Mouse (Mus musculus) hindbrain, embryonic 16.5 days (tissue): ENCODE results near the gene Tanc1. TPM values are rescaled to one million over a fixed set of nuclear protein-coding genes. Genes with fewer than 3 reads are reported as not detected.

ENCODE experiments used
- ATAC-seq: fragments of 200-750 bp; cut with Nextera tagmentation; 2 replicates; pipeline ENCODE4 v1.8.0; 2017; ENCODE audit warnings: moderate TSS enrichment, moderate library complexity
- H3K27ac ChIP-seq: fragments of 300-500 bp; sonication (generic); 2 replicates; pipeline ENCODE4 v1.5.1; 2014; ENCODE audit warnings: low read depth, mild to moderate bottlenecking, control low read depth, low read length, moderate library complexity
- H3K27me3 ChIP-seq: fragments of 300-500 bp; sonication (generic); replicated peaks from 2 replicates; pipeline ENCODE4 v1.6.1; 2014; ENCODE audit warnings: low read length; ENCODE audit not compliant: control insufficient read depth, insufficient read depth
- H3K36me3 ChIP-seq: fragments of 300-500 bp; sonication (generic); 2 replicates; pipeline ENCODE4 v1.6.1; 2014; ENCODE audit warnings: mild to moderate bottlenecking, low read length, moderate library complexity, mixed read lengths; ENCODE audit not compliant: control insufficient read depth, insufficient read depth
- H3K4me1 ChIP-seq: fragments of 300-500 bp; sonication (generic); 2 replicates; pipeline ENCODE4 v1.6.1; 2014; ENCODE audit warnings: low read depth, low read length; ENCODE audit not compliant: control insufficient read depth, insufficient read depth
- H3K4me2 ChIP-seq: fragments of 300-500 bp; sonication (generic); 2 replicates; pipeline ENCODE4 v1.6.1; 2014; ENCODE audit warnings: mild to moderate bottlenecking, low read length, control low read depth, moderate library complexity
- H3K4me3 ChIP-seq: fragments of 300-500 bp; sonication (generic); 2 replicates; pipeline ENCODE4 v1.5.1; 2014; ENCODE audit warnings: mild to moderate bottlenecking, low read length, control low read depth, moderate library complexity
- H3K9ac ChIP-seq: fragments of 300-500 bp; sonication (generic); 2 replicates; pipeline ENCODE4 v1.6.1; 2014; ENCODE audit warnings: low read depth, mild to moderate bottlenecking, control low read depth, low read length, moderate library complexity
- H3K9me3 ChIP-seq: fragments of 300-500 bp; sonication (generic); 2 replicates; pipeline ENCODE4 v1.6.1; 2014; ENCODE audit warnings: mild to moderate bottlenecking, low read length, moderate library complexity; ENCODE audit not compliant: control insufficient read depth
- whole genome bisulfite sequencing: fragments of 180-500 bp; shearing (Covaris S2); extraction: QIAGEN DNeasy Blood & Tissue Kit; methylation state at CpG from one replicate; pipeline ENCODE4 v1.1.7; 2014; 5-methylcytosine and 5-hydroxymethylcytosine counted together
- polyA plus RNA-seq: library from polyadenylated mRNA; unstranded; fragments of >200 nt; fragmentation: Nextera tagmentation; extraction: Ambion mirVana; gene quantifications from 2 replicates; pipeline ENCODE4 v1.2.1, GENCODE M21; 2015

The Tanc1 gene
- polyA plus RNA-seq, 1 experiment from 2014 or later = 7.4 TPM

- peaks cover 9% of the 10 kb centered on the region for H3K4me1 ChIP-seq
- no peaks in the 10 kb centered on the region for H3K9me3 ChIP-seq
- H3K9ac ChIP-seq = no peak overlapping the region
- 71% methylated on average over 5 of the region's 5 CpGs for WGBS
- no peak overlapping the region for H3K4me2 ChIP-seq
- ATAC-seq = no peak
- H3K27me3 ChIP-seq = no peaks in the 10 kb centered on the region
- no peak overlapping the region for H3K4me3 ChIP-seq
- no peak overlapping the region for H3K27ac ChIP-seq
- H3K36me3 ChIP-seq = no peaks in the 10 kb centered on the region
These were observed 2.9 kb upstream of the Tanc1 start for GRCm38 (mm10) chr2:59608958-59609357.

GRCm38 (mm10) chr2:59611216-59611810 lies 529 bp upstream of the Tanc1 start:
- Histone ChIP-seq H3K36me3 (no peaks in the 10 kb centered on the region), H3K4me1 (peaks cover 9% of the 10 kb centered on the region), H3K27ac (peak overlapping the region; percentile 78), H3K9ac (peak overlapping the region; percentile 82), H3K27me3 (no peaks in the 10 kb centered on the region; the same call in 1 of the 2 replicates), H3K4me3 (peak overlapping the region; percentile 89), H3K9me3 (no peaks in the 10 kb centered on the region), H3K4me2 (peak overlapping the region; percentile 92)
- no peak for ATAC-seq
- 2% methylated on average over 14 of the region's 14 CpGs for WGBS

GRCm38 (mm10) chr2:59612733-59613473 lies 1.1 kb downstream of the Tanc1 start:
- under 1% methylated on average over 33 of the region's 33 CpGs for WGBS
- peak overlapping the region; percentile 78 for H3K27ac ChIP-seq
- H3K36me3 ChIP-seq = no peaks in the 10 kb centered on the region
- peaks cover 9% of the 10 kb centered on the region for H3K4me1 ChIP-seq
- H3K4me3 ChIP-seq = peak overlapping the region; percentile 89
- peak overlapping the region; percentile 82 for H3K9ac ChIP-seq
- no peaks in the 10 kb centered on the region for H3K9me3 ChIP-seq
- ATAC-seq = peak; percentile 24; the same call in 1 of the 2 replicates
- peak overlapping the region; percentile 92 for H3K4me2 ChIP-seq
- no peaks in the 10 kb centered on the region; the same call in 1 of the 2 replicates for H3K27me3 ChIP-seq

GRCm38 (mm10) chr2:59613474-59614019 lies 1.7 kb downstream of the Tanc1 start:
- peaks cover 9% of the 10 kb centered on the region for H3K4me1 ChIP-seq
- H3K4me3 ChIP-seq = peak overlapping the region; percentile 89
- no peaks in the 10 kb centered on the region for H3K9me3 ChIP-seq
- no peak overlapping the region for H3K27ac ChIP-seq
- WGBS = 7% methylated on average over 9 of the region's 9 CpGs
- no peaks in the 10 kb centered on the region for H3K36me3 ChIP-seq
- no peak for ATAC-seq
- peak overlapping the region; percentile 82 for H3K9ac ChIP-seq
- peak overlapping the region; percentile 92 for H3K4me2 ChIP-seq
- H3K27me3 ChIP-seq = no peaks in the 10 kb centered on the region; the same call in 1 of the 2 replicates

GRCm38 (mm10) chr2:59616890-59617289 lies 5.0 kb downstream of the Tanc1 start:
- H3K36me3 ChIP-seq = no peaks in the 10 kb centered on the region
- H3K27me3 ChIP-seq = no peaks in the 10 kb centered on the region; the same call in 1 of the 2 replicates
- peaks cover 9% of the 10 kb centered on the region for H3K4me1 ChIP-seq
- H3K9me3 ChIP-seq = no peaks in the 10 kb centered on the region
- no peak overlapping the region for H3K27ac ChIP-seq
- ATAC-seq = no peak
- H3K9ac ChIP-seq = no peak overlapping the region
- H3K4me3 ChIP-seq = no peak overlapping the region
- 76% methylated on average over 2 of the region's 2 CpGs for WGBS
- H3K4me2 ChIP-seq = no peak overlapping the region

- no peak for ATAC-seq
- Histone ChIP-seq H3K4me1 (no peaks in the 10 kb centered on the region), H3K9me3 (no peaks in the 10 kb centered on the region), H3K4me2 (no peak overlapping the region), H3K36me3 (no peaks in the 10 kb centered on the region), H3K27me3 (no peaks in the 10 kb centered on the region; the same call in 1 of the 2 replicates), H3K9ac (no peak overlapping the region), H3K27ac (no peak overlapping the region), H3K4me3 (no peak overlapping the region)
- 88% methylated on average over 7 of the region's 7 CpGs for WGBS
These were observed 7.2 kb downstream of the Tanc1 start for GRCm38 (mm10) chr2:59618996-59619395.

- no peak overlapping the region for H3K27ac ChIP-seq
- 88% methylated on average over 5 of the region's 5 CpGs for WGBS
- no peak overlapping the region for H3K4me3 ChIP-seq
- no peaks in the 10 kb centered on the region for H3K4me1 ChIP-seq
- H3K4me2 ChIP-seq = no peak overlapping the region
- no peaks in the 10 kb centered on the region; the same call in 1 of the 2 replicates for H3K27me3 ChIP-seq
- no peak overlapping the region for H3K9ac ChIP-seq
- H3K9me3 ChIP-seq = no peaks in the 10 kb centered on the region
- no peak for ATAC-seq
- no peaks in the 10 kb centered on the region for H3K36me3 ChIP-seq
These were observed 8.8 kb downstream of the Tanc1 start for GRCm38 (mm10) chr2:59620601-59621000.

GRCm38 (mm10) chr2:59622514-59623139 lies 10.8 kb downstream of the Tanc1 start:
- H3K9me3 ChIP-seq = no peaks in the 10 kb centered on the region
- ATAC-seq = no peak
- H3K27me3 ChIP-seq = no peaks in the 10 kb centered on the region

GRCm38 (mm10) chr2:59623858-59624257 lies 12.0 kb downstream of the Tanc1 start:
- WGBS = 82% methylated on average over 5 of the region's 5 CpGs
- no peak overlapping the region for H3K27ac ChIP-seq
- no peak overlapping the region for H3K4me3 ChIP-seq
- no peaks in the 10 kb centered on the region for H3K27me3 ChIP-seq
- H3K4me2 ChIP-seq = no peak overlapping the region
- no peak for ATAC-seq
- H3K36me3 ChIP-seq = no peaks in the 10 kb centered on the region
- H3K9me3 ChIP-seq = no peaks in the 10 kb centered on the region
- no peak overlapping the region for H3K9ac ChIP-seq
- 0 out of 2 replicates have a peak, but pooled peaks cover 3% of the 10 kb centered on the region for H3K4me1 ChIP-seq

More at GRCm38 (mm10) chr2:59622514-59623139, 10.8 kb downstream of the Tanc1 start:
- 62% methylated on average over 6 of the region's 6 CpGs for WGBS
- Histone ChIP-seq H3K9ac (no peak overlapping the region), H3K36me3 (no peaks in the 10 kb centered on the region), H3K4me1 (no peaks in the 10 kb centered on the region), H3K4me3 (no peak overlapping the region), H3K27ac (no peak overlapping the region), H3K4me2 (no peak overlapping the region)
